ENCODE assay signal across 7 mouse cellular contexts in the genomic region with DNA sequence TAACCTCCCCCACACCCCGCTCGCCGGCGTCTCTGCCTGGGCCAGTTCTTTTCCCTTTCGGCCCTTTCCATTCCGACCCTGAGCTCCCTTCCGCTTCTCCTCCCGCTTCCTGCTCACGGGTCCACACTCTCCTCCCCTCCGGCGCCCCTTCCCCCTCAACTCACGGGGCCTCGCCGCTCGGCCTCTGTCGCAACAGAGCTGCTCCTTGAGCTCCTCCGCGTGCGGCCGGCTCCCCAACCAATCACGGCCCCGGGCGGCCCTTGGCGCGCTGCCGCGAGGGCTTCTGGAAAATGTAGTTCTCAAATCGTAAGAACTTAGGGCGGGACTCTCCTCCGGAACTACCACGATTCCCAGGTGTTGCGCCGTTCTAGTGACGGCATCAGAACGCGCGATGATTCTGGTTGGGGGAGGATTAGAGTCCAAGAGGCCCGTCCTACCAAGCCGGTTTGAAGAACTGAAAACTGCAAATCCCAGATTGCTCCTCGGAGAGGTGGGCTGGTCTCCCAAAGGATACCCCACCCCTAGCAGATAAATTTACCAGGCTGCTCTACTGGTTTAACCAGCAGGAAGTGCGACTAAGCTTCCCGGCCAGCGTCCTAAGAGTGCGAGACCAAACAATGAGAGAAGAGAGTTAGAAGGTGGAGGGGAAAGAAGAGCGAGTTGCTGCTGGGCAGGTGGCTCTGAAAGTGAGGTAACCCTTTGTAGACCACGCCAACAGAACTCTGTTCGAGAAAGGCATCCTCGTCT. TPM values are rescaled to one million over a fixed set of nuclear protein-coding genes. Genes with fewer than 3 reads are reported as not detected.
DNase-seq lines count a peak whose midpoint lies in the region; ATAC-seq lines count a peak whose summit lies in the region.

A gene (minus strand): TSS at position 285 of the 747 bp plus-strand sequence.

- peak within 1 kb of the TSS; percentile 85 for H3K9ac ChIP-seq in intestine, embryonic 16.5 days (ENCODE audit: low read depth, low read length)
- H3K9ac ChIP-seq in midbrain, embryonic 11.5 days (ENCODE audit: low read length), result peak within 1 kb of the TSS; percentile 85

- peak within 1 kb of the TSS; percentile 79 for H3K4me3 ChIP-seq in intestine, embryonic 16.5 days (ENCODE audit: low read length)
- H3K4me3 ChIP-seq in midbrain, embryonic 11.5 days (ENCODE audit: low read depth, low read length), result peak within 1 kb of the TSS; percentile 84

- H3K27me3 ChIP-seq in intestine, embryonic 16.5 days (replicated peaks; ENCODE audit: control insufficient read depth, insufficient read depth, low read length), result no peaks in the 10 kb centered on the region
- H3K27me3 ChIP-seq in midbrain, embryonic 11.5 days (ENCODE audit: control insufficient read depth, insufficient read depth, low read length), result no peaks in the 10 kb centered on the region

- WGBS in intestine, embryonic 16.5 days, result under 1% methylated on average over 48 of the region's 48 CpGs
- WGBS in midbrain, embryonic 11.5 days, result under 1% methylated on average over 48 of the region's 48 CpGs

- DNase-seq in adrenal gland, adult 8-10 months, result peak; percentile 100
- peak; percentile 100 for DNase-seq in embryo, embryonic 9.5 days (ENCODE audit: extremely low spot score)
- peak; percentile 100 for DNase-seq in gastrocnemius, postnatal 4 days (ENCODE audit: low spot score in 2 of 2)
- DNase-seq in left cerebral cortex, postnatal 36 days (ENCODE audit: low spot score in 2 of 2), result peak; percentile 100
- DNase-seq in midbrain, embryonic 11.5 days (ENCODE audit: low spot score, missing footprints), result peak; percentile 100
- DNase-seq in skeletal muscle tissue, adult 2 months (ENCODE audit: low read depth, low spot score), result peak; percentile 100

- peak; percentile 98 for ATAC-seq in intestine, embryonic 16.5 days
- peak; percentile 98 for ATAC-seq in midbrain, embryonic 11.5 days (ENCODE audit: low FRiP score)

- peak within 1 kb of the TSS; percentile 75 for H3K4me2 ChIP-seq in intestine, embryonic 16.5 days (ENCODE audit: low read depth, low read length)
- H3K4me2 ChIP-seq in midbrain, embryonic 11.5 days, result peak within 1 kb of the TSS; percentile 74

- H3K4me1 ChIP-seq in intestine, embryonic 16.5 days (ENCODE audit: control insufficient read depth, insufficient read depth, low read length), result peaks cover 6% of the 10 kb centered on the region; the same call in 1 of the 2 replicates
- H3K4me1 ChIP-seq in midbrain, embryonic 11.5 days (ENCODE audit: control insufficient read depth, insufficient read depth, low read length), result peaks cover 10% of the 10 kb centered on the region

- 0 out of 2 replicates have a peak, but pooled peaks cover 4% of the 10 kb centered on the region for H3K36me3 ChIP-seq in intestine, embryonic 16.5 days (ENCODE audit: control insufficient read depth, insufficient read depth, low read length)
- H3K36me3 ChIP-seq in midbrain, embryonic 11.5 days (ENCODE audit: control insufficient read depth, insufficient read depth, low read length), result peaks cover 18% of the 10 kb centered on the region; the same call in 1 of the 2 replicates

- H3K9me3 ChIP-seq in intestine, embryonic 16.5 days (ENCODE audit: control insufficient read depth, low read length), result no peaks in the 10 kb centered on the region
- H3K9me3 ChIP-seq in midbrain, embryonic 11.5 days (ENCODE audit: control insufficient read depth, low read length), result no peaks in the 10 kb centered on the region

- H3K27ac ChIP-seq in intestine, embryonic 16.5 days (ENCODE audit: low read length), result peak within 1 kb of the TSS; percentile 81
- peak within 1 kb of the TSS; percentile 67 for H3K27ac ChIP-seq in midbrain, embryonic 11.5 days (ENCODE audit: low read depth, low read length)

- intact Hi-C loops in left cerebral cortex, postnatal 36 days (cut with DNase I), result no loop called here

RNA-seq across cellular contexts. Expression of the gene that starts here (rescaled TPM):
- total RNA-seq in adrenal gland, adult 8-10 months (2022), result 10 to 100 TPM; 59.5 to 89.6 (median 75.2) TPM
- total RNA-seq in gastrocnemius, postnatal 4 days (2021), result 10 to 100 TPM; 60.6 to 61.0 TPM
- polyA plus RNA-seq in intestine, embryonic 16.5 days (2015; fragmentation: Nextera tagmentation; extraction: Ambion mirVana), result 75.0 and 82.7 TPM in 2 replicates
- 10 to 100 TPM; 85.2 to 90.3 TPM for total RNA-seq in left cerebral cortex, postnatal 36 days (2021)
- 143 and 147 TPM in 2 replicates for polyA plus RNA-seq in midbrain, embryonic 11.5 days (2014; fragmentation: Nextera tagmentation; extraction: Ambion mirVana)

Comparison
In these comparisons a context has a peak if more than half of its experiments do, and no peak if none do; other contexts are left out.
1. Peak in every context shown above with its lines: DNase-seq, ATAC-seq, H3K4me3 ChIP-seq and H3K27ac ChIP-seq.